Mouse (Mus musculus): Measurements from ENCODE around the gene Zfp507.
A peak's percentile ranks its signal among the peaks of the same experiment; 100 is the strongest.

Gene Zfp507

DNA sequence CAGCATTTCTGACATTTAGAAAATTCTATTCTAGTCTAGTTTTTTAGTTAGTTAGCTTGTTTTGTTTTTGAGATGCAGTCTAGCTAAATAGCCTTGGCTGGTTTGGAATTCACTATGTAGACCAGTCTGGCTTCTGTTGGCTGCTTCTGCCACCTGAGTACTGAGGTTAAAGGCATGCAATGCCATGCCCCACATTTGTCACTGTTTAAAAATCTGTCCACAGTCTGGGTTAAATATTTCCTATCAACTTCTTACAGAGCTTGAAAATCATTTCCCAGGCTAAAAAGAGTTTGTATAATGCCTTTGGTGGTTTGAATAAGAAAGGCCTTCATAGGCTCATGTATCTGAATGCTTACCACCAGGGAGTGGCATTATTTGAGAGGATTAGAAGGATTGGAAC, 63.9 kb downstream of the Zfp507 start:
- DNase-seq (ENCODE audit: low spot score in 2 of 2) = no peak

DNA sequence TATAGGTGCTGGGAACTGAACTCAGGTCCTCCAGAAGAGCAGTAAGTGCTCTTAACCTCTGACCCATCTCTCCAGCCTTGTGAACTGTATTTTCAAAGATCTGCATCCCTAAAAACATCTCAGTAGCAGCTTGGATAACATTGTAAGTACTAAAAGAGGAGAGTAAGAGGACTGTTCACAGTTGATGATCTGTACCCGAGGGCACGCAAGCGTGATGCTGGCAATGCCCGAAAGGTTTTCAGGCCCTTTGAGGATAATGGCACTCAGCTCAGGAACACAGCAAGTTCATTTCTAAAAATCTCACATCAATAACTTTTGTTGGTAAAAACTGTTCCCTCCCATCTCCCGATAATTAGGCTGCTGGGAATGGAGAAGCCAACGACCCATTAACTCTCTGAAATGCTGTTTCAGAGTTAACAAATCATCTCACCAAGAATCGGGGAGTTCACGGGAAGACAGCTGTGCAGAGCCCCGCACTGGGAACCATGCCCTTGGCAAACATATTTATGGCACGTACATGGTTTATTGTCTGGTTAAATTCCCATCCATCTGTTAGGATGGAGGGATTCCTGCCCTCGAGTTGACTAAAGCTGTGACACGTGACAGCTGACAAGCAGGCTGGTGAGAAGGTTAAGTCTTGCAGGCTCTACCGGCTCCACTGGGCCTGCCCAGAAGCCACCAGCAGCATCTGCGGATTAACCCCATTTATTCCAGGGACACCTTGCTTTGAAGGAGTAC, 69.3 kb downstream of the Zfp507 start:
- peak in 1 of 2 experiments; percentile 45 for DNase-seq (ENCODE audit: low spot score in 2 of 2)

DNA sequence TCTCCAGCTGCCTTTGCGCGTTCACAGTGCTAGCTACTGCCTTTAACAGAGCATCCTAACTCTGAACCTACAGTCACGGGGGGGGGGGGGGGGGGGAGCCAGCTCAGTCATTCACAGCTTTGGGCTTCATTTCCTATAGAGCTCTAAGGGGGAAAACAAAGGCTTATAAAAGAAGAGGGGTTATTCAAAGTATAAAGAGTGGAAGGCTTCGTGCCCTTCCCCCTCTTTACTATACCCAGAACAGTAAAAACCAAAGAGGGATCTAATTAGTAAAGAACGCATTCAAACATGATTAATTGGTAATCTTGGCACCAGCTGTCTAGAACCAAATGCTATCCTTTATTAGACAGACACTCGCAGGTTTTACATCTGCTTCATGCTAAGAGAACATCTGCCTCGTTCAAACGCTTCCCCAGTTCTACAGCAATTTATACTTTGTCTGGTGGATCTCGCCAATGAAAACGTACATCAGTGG, 70.2 kb downstream of the Zfp507 start:
- DNase-seq (ENCODE audit: low spot score in 2 of 2) = no peak

DNA sequence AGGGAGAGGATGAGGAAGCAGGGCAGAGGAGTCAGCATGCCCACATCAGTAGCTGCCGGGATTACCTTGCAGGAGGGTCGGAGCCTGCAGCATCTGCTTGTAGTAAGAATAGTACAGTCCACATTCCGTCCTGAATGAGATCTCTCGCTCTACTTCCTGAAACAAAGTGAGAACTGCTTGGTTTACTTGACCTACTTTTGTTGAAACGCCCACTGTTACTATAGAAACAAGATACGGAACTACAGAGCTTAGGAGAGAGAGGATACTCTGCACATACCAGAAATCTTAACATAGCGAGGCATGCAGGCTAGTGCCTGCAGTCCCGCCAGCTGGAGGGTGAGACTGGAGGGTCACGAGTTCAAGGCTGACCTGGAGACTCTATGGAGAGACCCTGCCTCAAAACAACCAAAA, 73.2 kb downstream of the Zfp507 start:
- no peak for DNase-seq (ENCODE audit: low spot score in 2 of 2)

DNA sequence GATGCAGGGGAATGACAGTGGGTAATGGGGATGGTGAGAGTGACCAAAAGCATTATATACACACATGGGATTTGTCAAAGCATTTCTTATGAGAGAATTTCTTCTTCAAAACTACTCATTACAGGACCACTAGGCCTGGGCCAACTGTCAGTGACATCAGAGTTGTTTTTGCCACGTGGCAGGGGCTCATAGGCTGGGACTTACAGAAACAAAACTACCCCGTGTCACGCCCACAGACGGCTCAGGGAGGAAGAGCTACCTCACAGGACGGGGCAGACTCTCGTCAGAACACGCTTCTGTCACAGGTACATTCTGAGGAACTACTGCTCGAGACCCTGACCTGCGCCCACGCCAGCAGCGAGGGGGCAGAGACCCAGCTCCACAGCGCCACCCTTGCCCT, 74.4 kb downstream of the Zfp507 start:
- no peak for DNase-seq (ENCODE audit: low spot score in 2 of 2)

DNA sequence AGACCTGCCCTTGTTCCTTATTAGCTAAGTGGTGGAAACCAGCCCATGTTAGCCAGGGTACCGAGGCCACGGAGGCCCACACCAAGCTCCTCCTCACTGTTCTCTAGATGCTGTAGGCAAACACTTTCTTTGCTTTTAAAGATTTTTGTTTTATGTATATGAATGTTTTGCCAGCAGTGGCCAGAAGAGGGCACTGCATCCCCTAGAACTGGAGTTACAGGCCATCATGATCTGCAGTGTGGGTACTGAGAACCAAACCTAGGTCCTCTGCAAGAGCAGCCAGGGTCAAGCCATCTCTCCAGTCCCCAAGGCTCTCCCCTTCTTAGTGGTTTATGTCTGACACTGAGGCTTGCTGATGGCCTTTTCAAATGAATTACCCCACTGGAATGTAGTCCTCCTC, 79.8 kb downstream of the Zfp507 start:
- DNase-seq (ENCODE audit: low spot score in 2 of 2) = no peak
